Mouse (Mus musculus): ENCODE measurements around the gene Gpatch11.
"Not testable (repeated sequence)": the region's sequence is repeated elsewhere in the genome, so short reads cannot be mapped to it uniquely, and the experiment has no call there.

Gene Gpatch11

GRCm38 (mm10) chr17:78834856-78835835, at the start of gene Gpatch11, which contains the start of gene Heatr5b:
Gene Gpatch11 (plus strand): TSS chr17:78835567.
Gene Heatr5b (minus strand): TSS chr17:78835364.
- peak; percentile 97 for DNase-seq (ENCODE audit: low read depth, low spot score)

- not testable (repeated sequence) for DNase-seq (ENCODE audit: low read depth, low spot score)
These were observed 47.1 kb upstream of the Gpatch11 start for GRCm38 (mm10) chr17:78788273-78788672.

GRCm38 (mm10) chr17:78791068-78791689, 44.2 kb upstream of the Gpatch11 start:
- DNase-seq (ENCODE audit: low read depth, low spot score) = no peak

GRCm38 (mm10) chr17:78791690-78792070, 43.7 kb upstream of the Gpatch11 start:
- DNase-seq (ENCODE audit: low read depth, low spot score) = no peak

GRCm38 (mm10) chr17:78792122-78792521, 43.2 kb upstream of the Gpatch11 start:
- DNase-seq (ENCODE audit: low read depth, low spot score) = no peak

- DNase-seq (ENCODE audit: low read depth, low spot score) = no peak
These were observed 41.0 kb upstream of the Gpatch11 start for GRCm38 (mm10) chr17:78794390-78794789.

GRCm38 (mm10) chr17:78797222-78797621, 38.1 kb upstream of the Gpatch11 start:
- no peak for DNase-seq (ENCODE audit: low read depth, low spot score)

GRCm38 (mm10) chr17:78809019-78809418, 26.3 kb upstream of the Gpatch11 start:
- DNase-seq (ENCODE audit: low read depth, low spot score) = peak; percentile 20

GRCm38 (mm10) chr17:78809582-78809981, 25.8 kb upstream of the Gpatch11 start:
- DNase-seq (ENCODE audit: low read depth, low spot score) = no peak

- no peak for DNase-seq (ENCODE audit: low read depth, low spot score)
These were observed 11.0 kb upstream of the Gpatch11 start for GRCm38 (mm10) chr17:78824346-78824745.

GRCm38 (mm10) chr17:78836056-78836455, 689 bp downstream of the Gpatch11 start:
- peak; percentile 3 for DNase-seq (ENCODE audit: low read depth, low spot score)

GRCm38 (mm10) chr17:78842271-78842928, 7.0 kb downstream of the Gpatch11 start:
- DNase-seq (ENCODE audit: low read depth, low spot score) = no peak

GRCm38 (mm10) chr17:78856243-78856642, 20.9 kb downstream of the Gpatch11 start:
- no peak for DNase-seq (ENCODE audit: low read depth, low spot score)

- no peak for DNase-seq (ENCODE audit: low read depth, low spot score)
These were observed 38.5 kb downstream of the Gpatch11 start for GRCm38 (mm10) chr17:78873886-78874285.

- DNase-seq (ENCODE audit: low read depth, low spot score) = no peak
These were observed 46.5 kb downstream of the Gpatch11 start for GRCm38 (mm10) chr17:78881878-78882304.

GRCm38 (mm10) chr17:78882401-78883112, 47.2 kb downstream of the Gpatch11 start, which contains the start of gene Eif2ak2:
Gene Eif2ak2 (minus strand): TSS chr17:78882573.
- peak; percentile 74 for DNase-seq (ENCODE audit: low read depth, low spot score)

- DNase-seq (ENCODE audit: low read depth, low spot score) = no peak
These were observed 47.9 kb downstream of the Gpatch11 start for GRCm38 (mm10) chr17:78883291-78883690.

- no peak for DNase-seq (ENCODE audit: low read depth, low spot score)
These were observed 50.1 kb downstream of the Gpatch11 start for GRCm38 (mm10) chr17:78885286-78886065.

- DNase-seq (ENCODE audit: low read depth, low spot score) = no peak
These were observed 53.2 kb downstream of the Gpatch11 start for GRCm38 (mm10) chr17:78888554-78888953.

- DNase-seq (ENCODE audit: low read depth, low spot score) = no peak
These were observed 53.8 kb downstream of the Gpatch11 start for GRCm38 (mm10) chr17:78889184-78889583.
